Mouse (Mus musculus) brain, embryonic 14.5 days (tissue): Measurements from ENCODE around the gene Npff. TPM values are rescaled to one million over a fixed set of nuclear protein-coding genes. Genes with fewer than 3 reads are reported as not detected.

ENCODE experiments used
- DNase-seq: peaks from one replicate; pipeline ENCODE4 v3.0.0-alpha.2; 2011; ENCODE audit warnings: low read depth
- CTCF ChIP-seq: fragments of 200-500 bp; IDR thresholded peaks from 2 replicates; pipeline ENCODE4 v1.5.1; 2012; ENCODE audit warnings: inconsistent platforms, mild to moderate bottlenecking, moderate library complexity, borderline replicate concordance; ENCODE audit not compliant: insufficient read depth, insufficient read length; ENCODE audit errors: extremely low read depth
- POLR2A ChIP-seq: fragments of 200-500 bp; IDR thresholded peaks from 2 replicates; pipeline ENCODE4 v1.6.1; 2012; ENCODE audit warnings: mild to moderate bottlenecking, inconsistent platforms, borderline replicate concordance; ENCODE audit not compliant: poor library complexity, insufficient read depth, insufficient read length, severe bottlenecking; ENCODE audit errors: extremely low read depth
- polyA plus RNA-seq: library from polyadenylated mRNA; depleted of rRNA; stranded (reverse); fragments of >200 nt; gene quantifications from 2 replicates; pipeline ENCODE4 v1.2.3, GENCODE M21; 2012; rRNA removed

The Npff gene
- polyA plus RNA-seq, 1 experiment, result 7.1 TPM

- no peak for DNase-seq
- TF ChIP-seq CTCF (no peak), POLR2A (no peak)
Measured at GRCm38 (mm10) chr15:102499370-102499769, 25.4 kb downstream of the Npff start.

DNA sequence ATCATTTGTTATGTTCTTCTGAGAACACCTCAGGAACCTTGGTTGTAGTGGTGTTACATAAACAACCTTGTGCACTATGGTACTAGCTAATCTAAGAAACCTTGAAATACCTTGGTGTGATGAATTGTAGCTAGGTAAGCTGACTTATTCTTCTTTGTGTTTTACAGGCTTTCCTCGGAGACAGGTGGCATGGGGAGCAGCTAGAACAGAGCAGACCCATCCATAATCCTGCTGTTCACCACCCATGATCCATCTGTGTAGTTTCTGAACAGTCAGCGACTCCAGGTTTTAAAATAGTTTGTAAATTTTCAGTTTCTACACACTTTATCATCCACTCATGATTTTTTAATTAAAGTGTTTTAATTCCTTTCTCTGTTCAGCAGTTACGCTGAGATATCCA lies 26.4 kb downstream of the Npff start:
- TF ChIP-seq CTCF, result no peak
- no peak for TF ChIP-seq POLR2A
- no peak for DNase-seq

GRCm38 (mm10) chr15:102487664-102488063 lies 37.1 kb downstream of the Npff start:
- DNase-seq, result no peak
- TF ChIP-seq CTCF, result no peak
- no peak for TF ChIP-seq POLR2A

DNA sequence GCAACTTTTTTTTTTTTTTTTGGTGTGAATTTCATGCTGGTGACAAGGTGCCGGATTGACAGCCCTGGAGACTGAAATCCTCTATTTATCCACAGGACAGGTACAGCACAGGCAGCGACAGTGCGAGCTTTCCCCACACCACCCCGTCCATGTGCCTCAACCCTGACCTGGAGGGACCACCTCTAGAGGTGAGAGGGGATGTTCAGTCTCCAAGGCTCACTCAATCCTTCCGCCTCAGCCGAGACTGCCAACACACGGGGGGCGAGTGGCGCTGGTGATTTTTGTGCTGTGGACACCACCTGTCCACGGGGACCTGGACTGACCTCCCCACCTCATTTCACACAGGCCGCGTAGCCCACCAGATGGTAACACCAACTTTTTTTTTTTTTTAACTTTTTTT lies 38.9 kb downstream of the Npff start:
- no peak for TF ChIP-seq POLR2A
- no peak for TF ChIP-seq CTCF
- DNase-seq, result no peak

DNA sequence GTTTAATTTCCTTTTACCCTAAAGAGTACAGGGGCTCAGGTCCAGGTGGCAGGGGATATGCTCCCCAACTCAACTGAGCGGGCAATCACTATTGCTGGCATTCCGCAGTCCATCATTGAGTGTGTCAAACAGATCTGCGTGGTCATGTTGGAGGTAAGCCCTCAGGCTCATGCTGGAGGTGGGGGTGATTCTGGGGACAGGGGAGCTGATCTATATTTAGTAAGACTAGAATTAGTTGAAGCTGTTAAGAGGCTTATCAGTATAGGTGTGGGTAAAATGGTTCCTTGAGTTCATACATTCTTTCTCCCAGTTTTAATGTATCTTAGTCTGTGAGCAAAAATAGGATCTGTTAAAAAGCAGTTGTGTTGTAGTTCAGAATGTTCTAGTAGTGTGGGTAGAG lies 41.6 kb downstream of the Npff start:
- TF ChIP-seq POLR2A (no peak), CTCF (no peak)
- no peak for DNase-seq

GRCm38 (mm10) chr15:102474520-102474919 lies 50.2 kb downstream of the Npff start:
- no peak for TF ChIP-seq POLR2A
- no peak for DNase-seq

Other genes starting within 250 kb of the Npff start
- gene Mfsd5, start 245.5 kb downstream of the Npff start, polyA plus RNA-seq, result 48.7 and 53.6 TPM in 2 replicates
- 11.3 and 12.6 TPM in 2 replicates for gene Espl1, start 228.7 kb downstream of the Npff start, polyA plus RNA-seq
- 303 and 362 TPM in 2 replicates for gene Pfdn5, start 198.8 kb downstream of the Npff start, polyA plus RNA-seq
- 109 and 137 TPM in 2 replicates for gene Myg1, start 193.2 kb downstream of the Npff start, polyA plus RNA-seq
- 33.6 and 49.2 TPM in 2 replicates for gene Aaas, start 174.2 kb downstream of the Npff start, polyA plus RNA-seq
- 0.69 and 4.1 TPM in 2 replicates for gene Sp7, start 157.8 kb downstream of the Npff start, polyA plus RNA-seq
- gene Sp1, start 118.8 kb downstream of the Npff start, polyA plus RNA-seq, result 19.2 and 20.8 TPM in 2 replicates
- 0.48 and 0.53 TPM in 2 replicates for gene Amhr2, start 79.6 kb downstream of the Npff start, polyA plus RNA-seq
- 94.6 and 117 TPM in 2 replicates for gene Prr13, start 65.9 kb downstream of the Npff start, polyA plus RNA-seq
- 569 and 716 TPM in 2 replicates for gene Pcbp2, start 54.4 kb downstream of the Npff start, polyA plus RNA-seq
- gene Gm10337, start 21.2 kb downstream of the Npff start, polyA plus RNA-seq, result not detected in 2 replicates
- 72.4 and 79.2 TPM in 2 replicates for gene Map3k12, start 7.9 kb downstream of the Npff start, polyA plus RNA-seq
- gene Tarbp2, start 6.8 kb downstream of the Npff start, polyA plus RNA-seq, result 126 and 186 TPM in 2 replicates
- not detected in 2 replicates for gene Gm28047, start 100.1 kb upstream of the Npff start, polyA plus RNA-seq
- gene Atf7, start 100.5 kb upstream of the Npff start, polyA plus RNA-seq, result 42.5 and 48.8 TPM in 2 replicates
- gene Atp5g2, start 147.4 kb upstream of the Npff start, polyA plus RNA-seq, result 462 and 655 TPM in 2 replicates
- gene Calcoco1, start 197.2 kb upstream of the Npff start, polyA plus RNA-seq, result 46.2 and 48.4 TPM in 2 replicates